Mouse (Mus musculus) ES-E14 (cell line): ENCODE results near the gene Skint1.

Experiments
- CHD2 ChIP-seq: IDR thresholded peaks from 2 replicates; pipeline ENCODE4 v1.6.1; 2014; ENCODE audit warnings: mild to moderate bottlenecking, low read depth, low read length, inconsistent platforms
- ZC3H11A ChIP-seq: IDR thresholded peaks from 2 replicates; pipeline ENCODE4 v1.6.1; 2012; ENCODE audit warnings: low read depth, mild to moderate bottlenecking, inconsistent platforms, low read length, borderline replicate concordance

DNA sequence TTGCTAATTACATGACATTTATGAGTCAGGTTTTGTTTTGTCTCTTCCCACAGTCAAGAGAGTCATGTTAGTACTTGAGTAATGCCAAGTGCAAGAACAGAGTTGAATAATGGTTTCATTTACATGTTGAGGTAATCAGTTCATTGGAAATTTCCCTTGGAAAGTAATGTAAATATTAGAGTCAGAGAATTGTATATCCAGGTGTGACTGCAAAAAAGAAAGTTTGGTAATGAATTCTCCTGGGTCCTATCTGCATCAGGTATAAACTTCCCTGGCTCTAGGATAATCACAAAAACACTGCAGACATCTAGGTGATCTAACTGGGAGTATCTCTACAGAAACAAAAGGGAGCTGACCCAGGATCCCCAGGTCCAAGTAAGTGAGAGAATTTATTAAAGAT lies at the start of gene Skint1:
- TF ChIP-seq ZC3H11A (no peak), CHD2 (no peak)
